Mouse (Mus musculus) thymus, postnatal 4 days (tissue): ENCODE measurements around the gene Lefty2.
A peak's percentile ranks its signal among the peaks of the same experiment; 100 is the strongest.

Experiments
- DNase-seq: peaks from one replicate; pipeline ENCODE4 v3.0.0; 2021

The Lefty2 gene

GRCm38 (mm10) chr1:180892808-180893207 is at the start of gene Lefty2:
Gene Lefty2, plus strand, starts transcription at chr1:180893108.
- no peak for DNase-seq

- DNase-seq, result peak; percentile 68
Measured at GRCm38 (mm10) chr1:180848114-180848510, 44.8 kb upstream of the Lefty2 start.

DNA sequence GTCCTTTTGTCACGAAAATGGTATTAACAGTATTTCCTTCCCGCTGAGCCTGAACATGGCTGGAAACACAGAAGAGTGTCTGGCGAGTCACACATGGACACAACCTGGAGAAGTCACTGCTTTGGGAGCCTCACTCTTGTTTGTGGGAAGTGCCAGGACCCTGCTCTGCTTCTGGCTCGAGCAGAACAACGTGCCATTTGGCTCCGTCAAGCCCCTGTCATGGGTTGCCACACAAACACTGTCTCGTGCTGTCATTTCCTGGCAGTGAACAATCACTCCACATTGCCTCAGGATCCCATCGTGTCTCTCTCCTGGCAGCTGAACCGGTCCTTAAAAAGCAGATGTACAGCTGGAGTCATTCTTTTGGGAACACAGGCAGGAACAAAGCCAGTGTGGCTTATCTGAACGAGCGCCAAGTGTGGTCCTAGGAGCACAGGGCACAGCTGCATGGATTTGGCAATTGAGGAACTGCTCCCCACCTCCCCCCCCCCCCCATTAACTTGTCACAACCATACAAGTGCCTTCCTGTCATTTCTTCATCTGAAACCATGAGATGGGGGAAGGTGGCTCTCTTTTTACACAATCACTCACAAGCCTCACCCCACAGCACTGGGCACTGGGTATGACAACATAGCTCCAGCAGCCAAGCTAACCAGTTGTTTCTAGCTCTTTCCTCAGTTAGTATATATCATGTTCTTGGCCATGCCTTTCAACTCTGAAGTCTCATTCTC is 44.2 kb upstream of the Lefty2 start:
- DNase-seq, result peak; percentile 69

- peak; percentile 41 for DNase-seq
Measured at GRCm38 (mm10) chr1:180849701-180850301, 43.1 kb upstream of the Lefty2 start.

GRCm38 (mm10) chr1:180850316-180851270 is 42.3 kb upstream of the Lefty2 start, which contains the start of gene Sde2:
Gene Sde2, plus strand, starts transcription at chr1:180851127.
- peak; percentile 100 for DNase-seq

GRCm38 (mm10) chr1:180858763-180859162 is 34.1 kb upstream of the Lefty2 start:
- no peak for DNase-seq

DNA sequence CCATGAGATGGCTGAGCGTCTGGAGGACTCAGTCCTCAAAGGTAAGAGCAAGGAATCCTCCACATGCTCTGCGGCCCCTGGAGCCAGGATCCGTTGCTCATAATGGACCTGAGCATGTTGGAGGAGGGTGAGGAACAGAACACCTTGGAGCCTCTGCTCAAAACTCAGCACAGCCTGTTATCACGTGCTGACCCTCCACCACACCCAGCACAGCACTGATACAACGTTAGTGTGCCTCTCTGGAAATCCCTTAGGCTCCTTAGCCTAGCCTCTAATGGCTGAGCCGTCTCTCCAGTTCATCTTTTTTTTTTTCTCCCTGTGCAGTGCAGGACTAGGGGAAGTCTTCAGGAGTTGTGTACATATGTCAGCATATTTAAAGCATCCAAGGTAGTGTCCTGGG is 32.9 kb upstream of the Lefty2 start:
- no peak for DNase-seq

DNA sequence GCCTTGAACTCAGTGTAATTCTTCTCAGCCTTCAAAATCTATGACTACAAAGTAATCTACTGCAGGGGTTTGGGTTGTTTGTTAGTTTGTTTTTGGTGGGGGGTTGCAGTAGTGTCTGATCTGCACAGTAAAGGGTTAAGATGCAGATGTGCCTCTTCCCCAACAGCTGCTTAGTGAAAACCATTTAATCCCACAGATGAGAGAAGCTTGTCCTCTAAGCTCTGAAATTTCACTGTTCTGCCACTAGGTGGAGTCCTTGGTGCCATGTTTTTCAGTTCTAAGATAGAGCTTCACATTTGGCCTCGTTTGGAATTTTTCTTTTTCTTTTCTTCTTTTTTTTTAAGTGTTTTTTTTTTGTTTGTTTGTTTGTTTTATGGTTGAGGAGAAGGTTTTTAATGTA is 29.3 kb upstream of the Lefty2 start:
- DNase-seq, result no peak

DNA sequence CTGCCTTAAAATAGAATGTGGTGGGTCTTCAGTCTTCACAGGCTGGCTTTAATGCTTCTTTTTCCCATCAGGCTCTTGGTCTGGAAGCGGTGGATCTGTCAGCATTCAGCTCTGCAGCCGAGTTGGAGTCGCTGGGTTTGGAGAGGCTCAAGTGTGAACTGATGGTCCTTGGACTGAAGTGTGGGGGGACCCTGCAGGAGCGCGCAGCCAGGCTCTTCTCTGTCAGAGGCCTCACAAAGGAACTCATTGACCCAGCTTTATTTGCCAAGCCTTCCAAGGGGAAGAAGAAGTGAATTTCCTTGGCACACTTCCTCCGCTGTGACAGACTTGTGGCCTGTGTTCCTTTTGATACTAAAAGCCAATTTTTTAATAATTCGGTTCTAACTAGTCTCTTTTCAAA is 26.9 kb upstream of the Lefty2 start:
- no peak for DNase-seq

GRCm38 (mm10) chr1:180870122-180870650 is 22.7 kb upstream of the Lefty2 start:
- no peak for DNase-seq

GRCm38 (mm10) chr1:180873861-180874484 is 18.9 kb upstream of the Lefty2 start:
- peak; percentile 88 for DNase-seq

GRCm38 (mm10) chr1:180874615-180875014 is 18.3 kb upstream of the Lefty2 start:
- DNase-seq, result peak; percentile 29

DNA sequence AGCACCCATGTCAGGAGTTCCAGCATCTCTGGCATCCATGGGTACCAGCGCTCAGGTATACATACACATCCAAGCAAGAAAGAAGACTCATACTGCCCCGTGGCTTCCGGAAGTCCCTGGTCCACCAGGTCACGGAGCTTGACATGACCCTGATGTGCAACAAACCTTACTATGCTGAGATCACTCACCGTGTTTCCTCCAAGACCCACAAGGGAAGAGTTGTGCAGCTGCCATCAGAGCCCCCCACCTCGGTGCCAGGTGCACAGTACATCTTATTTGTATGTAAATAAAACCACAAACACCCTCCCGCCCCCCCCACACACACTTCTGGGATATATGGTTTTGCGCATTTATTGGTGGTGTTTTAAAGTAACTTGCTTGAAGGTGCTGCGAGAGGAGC is 17.8 kb upstream of the Lefty2 start:
- peak; percentile 65 for DNase-seq

DNA sequence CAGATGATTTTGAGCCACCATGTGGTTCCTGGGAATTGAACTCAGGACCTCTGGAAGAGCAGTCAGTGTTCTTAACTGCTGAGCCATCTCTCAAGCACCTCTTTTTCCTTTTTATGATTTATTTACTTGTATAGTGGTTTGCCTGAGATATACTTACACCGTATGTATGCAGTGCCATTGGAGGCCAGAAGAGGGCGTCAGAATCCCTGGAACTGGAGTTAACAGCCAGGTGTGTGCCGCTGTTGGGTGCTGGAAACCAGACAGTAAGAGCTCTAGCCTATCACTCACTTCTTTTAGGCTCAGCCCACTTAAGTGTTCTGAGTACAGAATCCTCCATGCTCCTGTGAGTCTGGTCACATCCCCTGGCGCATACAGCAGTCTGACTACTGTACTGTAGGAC is 15.4 kb upstream of the Lefty2 start:
- DNase-seq, result no peak

DNA sequence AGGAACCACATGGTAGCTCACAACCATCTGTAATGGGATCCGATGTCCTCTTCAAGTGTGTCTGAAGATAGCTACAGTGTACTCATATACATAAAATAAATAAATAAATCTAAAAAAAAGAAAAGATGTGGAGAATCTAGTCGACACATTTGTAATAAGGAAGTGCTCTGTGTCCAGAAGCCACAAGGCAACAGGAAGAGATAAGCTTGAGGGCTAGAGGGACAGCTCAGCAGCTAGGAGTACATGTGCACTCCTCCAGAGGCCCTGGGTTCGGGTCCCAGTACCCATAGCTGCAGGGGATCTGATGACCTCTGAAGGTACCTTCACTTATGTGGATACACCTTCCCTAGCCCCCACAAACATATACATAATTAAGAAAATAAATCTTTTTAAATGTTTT is 11.1 kb upstream of the Lefty2 start:
- DNase-seq, result no peak

- DNase-seq, result peak; percentile 45
Measured at GRCm38 (mm10) chr1:180883731-180884130, 9.2 kb upstream of the Lefty2 start.

- peak; percentile 67 for DNase-seq
Measured at GRCm38 (mm10) chr1:180884484-180884883, 8.4 kb upstream of the Lefty2 start.

- peak; percentile 44 for DNase-seq
Measured at GRCm38 (mm10) chr1:180888556-180889042, 4.3 kb upstream of the Lefty2 start.

DNA sequence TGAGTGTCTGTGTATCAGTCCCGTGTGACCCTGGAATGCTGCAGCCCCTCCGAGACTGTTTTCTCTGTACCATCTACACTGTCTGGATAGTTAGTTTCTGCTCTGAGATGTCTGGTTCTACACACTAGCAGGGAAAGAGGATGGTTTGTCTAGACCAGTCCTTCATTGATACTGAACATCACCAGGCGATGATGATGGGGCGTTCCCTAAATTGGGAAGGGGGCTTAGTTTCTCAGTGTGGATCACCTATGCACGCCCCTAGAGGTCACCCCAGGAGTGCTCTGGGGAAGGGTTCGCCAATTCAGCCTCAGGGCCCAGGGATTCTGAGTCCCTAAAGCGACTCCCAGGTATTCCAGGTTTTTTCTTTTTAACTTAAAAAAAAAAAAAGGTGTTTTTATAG is 3.7 kb upstream of the Lefty2 start:
- no peak for DNase-seq

GRCm38 (mm10) chr1:180889841-180890240 is 3.1 kb upstream of the Lefty2 start:
- peak; percentile 84 for DNase-seq

GRCm38 (mm10) chr1:180894088-180894987 is 1.4 kb downstream of the Lefty2 start:
- DNase-seq, result peak; percentile 29
